Mouse (Mus musculus) heart, embryonic 12.5 days (tissue): ENCODE measurements at regions not wholly inside any gene's neighbourhood (a gene's known extent, or its start where the extent isn't known, plus 50 kb on each side); places are given as distances from the start of the nearest gene placed in this dataset.

Experiments used
- ATAC-seq: fragments of 200-750 bp; cut with Nextera tagmentation; 2 replicates; pipeline ENCODE4 v1.8.0; 2017; ENCODE audit warnings: moderate TSS enrichment, moderate library complexity; ENCODE audit not compliant: insufficient number of reproducible peaks, low FRiP score
- H3K27ac ChIP-seq: fragments of 300-500 bp; sonication (generic); 2 replicates; pipeline ENCODE4 v1.5.1; 2016; ENCODE audit warnings: mild to moderate bottlenecking, moderate library complexity; ENCODE audit not compliant: poor library complexity, severe bottlenecking
- H3K27me3 ChIP-seq: fragments of 300-500 bp; sonication (generic); replicated peaks from 2 replicates; pipeline ENCODE4 v1.6.1; 2016; ENCODE audit warnings: mild to moderate bottlenecking, moderate library complexity
- H3K36me3 ChIP-seq: fragments of 300-500 bp; sonication (generic); 2 replicates; pipeline ENCODE4 v1.6.1; 2016; ENCODE audit warnings: mild to moderate bottlenecking, moderate library complexity
- H3K4me1 ChIP-seq: fragments of 300-500 bp; sonication (generic); replicated peaks from 2 replicates; pipeline ENCODE4 v1.6.1; 2016; ENCODE audit warnings: mild to moderate bottlenecking
- H3K4me2 ChIP-seq: fragments of 300-500 bp; sonication (generic); 2 replicates; pipeline ENCODE4 v1.6.1; 2016; ENCODE audit warnings: mild to moderate bottlenecking, moderate library complexity
- H3K4me3 ChIP-seq: fragments of 300-500 bp; sonication (generic); 2 replicates; pipeline ENCODE4 v1.5.1; 2016; ENCODE audit warnings: mild to moderate bottlenecking
- H3K9ac ChIP-seq: fragments of 300-500 bp; sonication (generic); 2 replicates; pipeline ENCODE4 v1.6.1; 2016; ENCODE audit warnings: mild to moderate bottlenecking, moderate library complexity
- H3K9me3 ChIP-seq: fragments of 300-500 bp; sonication (generic); replicated peaks from 2 replicates; pipeline ENCODE4 v1.6.1; 2016; ENCODE audit warnings: mild to moderate bottlenecking, moderate library complexity
- WGBS: fragments of 180-500 bp; shearing (Covaris S2); methylation state at CpG from one replicate; pipeline ENCODE4 v1.1.7; 2016; 5-methylcytosine and 5-hydroxymethylcytosine counted together

GRCm38 (mm10) chr8:92522519-92522918, 151.6 kb upstream of the Irx6 start:
- Histone ChIP-seq H3K4me3 (no peak overlapping the region), H3K4me1 (no peaks in the 10 kb centered on the region), H3K36me3 (no peaks in the 10 kb centered on the region), H3K27ac (no peak overlapping the region), H3K9me3 (peaks cover 6% of the 10 kb centered on the region; the same call in 1 of the 2 replicates), H3K4me2 (no peak overlapping the region), H3K27me3 (no peaks in the 10 kb centered on the region), H3K9ac (no peak overlapping the region)
- WGBS = 82% methylated on average over 6 of the region's 6 CpGs
- no peak for ATAC-seq

GRCm38 (mm10) chr8:92529756-92530155, 144.3 kb upstream of the Irx6 start:
- Histone ChIP-seq H3K27ac (no peak overlapping the region), H3K36me3 (no peaks in the 10 kb centered on the region), H3K27me3 (no peaks in the 10 kb centered on the region), H3K4me1 (no peaks in the 10 kb centered on the region), H3K4me3 (no peak overlapping the region), H3K9ac (no peak overlapping the region), H3K4me2 (no peak overlapping the region), H3K9me3 (no peaks in the 10 kb centered on the region)
- 76% methylated on average over 11 of the region's 11 CpGs for WGBS
- ATAC-seq = no peak

- Histone ChIP-seq H3K36me3 (no peaks in the 10 kb centered on the region), H3K9ac (no peak overlapping the region), H3K4me3 (no peak overlapping the region), H3K4me1 (no peaks in the 10 kb centered on the region), H3K27ac (no peak overlapping the region), H3K4me2 (no peak overlapping the region), H3K27me3 (no peaks in the 10 kb centered on the region), H3K9me3 (no peaks in the 10 kb centered on the region)
- WGBS = 41% methylated on average over 2 of the region's 2 CpGs
- ATAC-seq = no peak
Measured at GRCm38 (mm10) chr8:92540636-92541035, 133.5 kb upstream of the Irx6 start.

GRCm38 (mm10) chr8:92545347-92546059, 128.6 kb upstream of the Irx6 start:
- H3K4me1 ChIP-seq = no peaks in the 10 kb centered on the region
- H3K36me3 ChIP-seq = no peaks in the 10 kb centered on the region
- H3K27ac ChIP-seq = no peak overlapping the region
- H3K4me2 ChIP-seq = no peak overlapping the region
- H3K9me3 ChIP-seq = no peaks in the 10 kb centered on the region
- no peak for ATAC-seq
- H3K4me3 ChIP-seq = no peak overlapping the region
- WGBS = 55% methylated on average over 17 of the region's 17 CpGs
- H3K27me3 ChIP-seq = no peaks in the 10 kb centered on the region
- no peak overlapping the region for H3K9ac ChIP-seq

- Histone ChIP-seq H3K27me3 (no peaks in the 10 kb centered on the region), H3K36me3 (no peaks in the 10 kb centered on the region), H3K4me1 (no peaks in the 10 kb centered on the region), H3K4me2 (no peak overlapping the region), H3K27ac (no peak overlapping the region), H3K9ac (no peak overlapping the region), H3K4me3 (no peak overlapping the region), H3K9me3 (no peaks in the 10 kb centered on the region)
- WGBS = 83% methylated on average over 12 of the region's 12 CpGs
- ATAC-seq = no peak
Measured at GRCm38 (mm10) chr8:92555140-92555539, 118.9 kb upstream of the Irx6 start.

- no peaks in the 10 kb centered on the region for H3K9me3 ChIP-seq
- H3K4me3 ChIP-seq = no peak overlapping the region
- H3K4me1 ChIP-seq = no peaks in the 10 kb centered on the region
- H3K4me2 ChIP-seq = no peak overlapping the region
- no peak overlapping the region for H3K9ac ChIP-seq
- no peak for ATAC-seq
- no peak overlapping the region for H3K27ac ChIP-seq
- H3K36me3 ChIP-seq = no peaks in the 10 kb centered on the region
- H3K27me3 ChIP-seq = no peaks in the 10 kb centered on the region
- 61% methylated on average over 7 of the region's 7 CpGs for WGBS
Measured at GRCm38 (mm10) chr8:92555631-92556030, 118.5 kb upstream of the Irx6 start.

- Histone ChIP-seq H3K9me3 (0 out of 2 replicates have a peak, but pooled peaks cover 2% of the 10 kb centered on the region), H3K4me1 (no peaks in the 10 kb centered on the region), H3K36me3 (no peaks in the 10 kb centered on the region), H3K27ac (no peak overlapping the region), H3K4me3 (no peak overlapping the region), H3K9ac (no peak overlapping the region), H3K27me3 (no peaks in the 10 kb centered on the region), H3K4me2 (no peak overlapping the region)
- WGBS = 71% methylated on average over 5 of the region's 5 CpGs
- no peak for ATAC-seq
Measured at GRCm38 (mm10) chr8:92562471-92562870, 111.6 kb upstream of the Irx6 start.

GRCm38 (mm10) chr8:92562962-92563361, 111.1 kb upstream of the Irx6 start:
- no peak overlapping the region for H3K4me2 ChIP-seq
- no peaks in the 10 kb centered on the region for H3K36me3 ChIP-seq
- no peak overlapping the region for H3K9ac ChIP-seq
- no peak overlapping the region for H3K27ac ChIP-seq
- no peaks in the 10 kb centered on the region for H3K4me1 ChIP-seq
- ATAC-seq = no peak
- 0 out of 2 replicates have a peak, but pooled peaks cover 2% of the 10 kb centered on the region for H3K9me3 ChIP-seq
- no peak overlapping the region for H3K4me3 ChIP-seq
- H3K27me3 ChIP-seq = no peaks in the 10 kb centered on the region
- 80% methylated on average over 5 of the region's 5 CpGs for WGBS

GRCm38 (mm10) chr8:92569650-92570049, 104.4 kb upstream of the Irx6 start:
- Histone ChIP-seq H3K4me2 (no peak overlapping the region), H3K36me3 (no peaks in the 10 kb centered on the region), H3K9ac (no peak overlapping the region), H3K4me1 (no peaks in the 10 kb centered on the region), H3K9me3 (0 out of 2 replicates have a peak, but pooled peaks cover 2% of the 10 kb centered on the region), H3K27ac (no peak overlapping the region), H3K4me3 (no peak overlapping the region), H3K27me3 (no peaks in the 10 kb centered on the region)
- 83% methylated on average over 10 of the region's 10 CpGs for WGBS
- ATAC-seq = no peak

GRCm38 (mm10) chr8:92579446-92579845, 94.6 kb upstream of the Irx6 start:
- H3K4me3 ChIP-seq = no peak overlapping the region
- 60% methylated on average over 2 of the region's 2 CpGs for WGBS
- no peaks in the 10 kb centered on the region for H3K4me1 ChIP-seq
- H3K9ac ChIP-seq = no peak overlapping the region
- no peak for ATAC-seq
- no peak overlapping the region for H3K4me2 ChIP-seq
- no peaks in the 10 kb centered on the region for H3K27me3 ChIP-seq
- no peaks in the 10 kb centered on the region for H3K9me3 ChIP-seq
- no peaks in the 10 kb centered on the region for H3K36me3 ChIP-seq
- H3K27ac ChIP-seq = no peak overlapping the region

GRCm38 (mm10) chr8:92581051-92581450, 93.0 kb upstream of the Irx6 start:
- no peaks in the 10 kb centered on the region for H3K36me3 ChIP-seq
- H3K4me1 ChIP-seq = no peaks in the 10 kb centered on the region
- no peaks in the 10 kb centered on the region for H3K27me3 ChIP-seq
- no peak for ATAC-seq
- no peak overlapping the region for H3K4me3 ChIP-seq
- H3K27ac ChIP-seq = no peak overlapping the region
- H3K4me2 ChIP-seq = no peak overlapping the region
- H3K9ac ChIP-seq = no peak overlapping the region
- H3K9me3 ChIP-seq = no peaks in the 10 kb centered on the region
- 84% methylated on average over 2 of the region's 2 CpGs for WGBS

- H3K9me3 ChIP-seq = no peaks in the 10 kb centered on the region
- H3K9ac ChIP-seq = no peak overlapping the region
- H3K36me3 ChIP-seq = no peaks in the 10 kb centered on the region
- H3K27ac ChIP-seq = no peak overlapping the region
- H3K4me2 ChIP-seq = no peak overlapping the region
- H3K4me1 ChIP-seq = peaks cover 16% of the 10 kb centered on the region
- H3K27me3 ChIP-seq = no peaks in the 10 kb centered on the region
- ATAC-seq = no peak
- 82% methylated on average over 3 of the region's 3 CpGs for WGBS
- H3K4me3 ChIP-seq = no peak overlapping the region
Measured at GRCm38 (mm10) chr8:92600766-92601165, 73.3 kb upstream of the Irx6 start.
